Mouse (Mus musculus) lung, postnatal 0 days (tissue): ENCODE measurements around the gene Eef1akmt2. TPM values are rescaled to one million over a fixed set of nuclear protein-coding genes. Genes with fewer than 3 reads are reported as not detected.

Source experiments
- ATAC-seq: fragments of 200-750 bp; cut with Nextera tagmentation; 2 replicates; pipeline ENCODE4 v1.8.0; 2017; ENCODE audit warnings: moderate library complexity
- DNase-seq: peaks from one replicate; pipeline ENCODE4 v3.0.0-alpha.2; 2016; ENCODE audit warnings: low spot score
- H3K27ac ChIP-seq: fragments of 300-500 bp; sonication (generic); 2 replicates; pipeline ENCODE4 v1.5.1; 2014; ENCODE audit warnings: antibody characterized with exemption, mild to moderate bottlenecking, low read length, mixed read lengths
- H3K27me3 ChIP-seq: fragments of 300-500 bp; sonication (generic); replicated peaks from 2 replicates; pipeline ENCODE4 v1.6.1; 2014; ENCODE audit warnings: low read length, mixed read lengths; ENCODE audit not compliant: insufficient read depth
- H3K36me3 ChIP-seq: fragments of 300-500 bp; sonication (generic); 2 replicates; pipeline ENCODE4 v1.6.1; 2014; ENCODE audit warnings: low read length, mixed read lengths; ENCODE audit not compliant: insufficient read depth
- H3K4me1 ChIP-seq: fragments of 300-500 bp; sonication (generic); 2 replicates; pipeline ENCODE4 v1.6.1; 2014; ENCODE audit warnings: antibody characterized with exemption, low read depth, low read length, mixed read lengths; ENCODE audit not compliant: insufficient read depth
- H3K4me2 ChIP-seq: fragments of 300-500 bp; sonication (generic); replicated peaks from 2 replicates; pipeline ENCODE4 v1.6.1; 2014; ENCODE audit warnings: low read depth, mild to moderate bottlenecking, low read length, moderate library complexity, mixed read lengths
- H3K4me3 ChIP-seq: fragments of 300-500 bp; sonication (generic); 2 replicates; pipeline ENCODE4 v1.5.1; 2014; ENCODE audit warnings: low read depth, low read length
- H3K9ac ChIP-seq: fragments of 300-500 bp; sonication (generic); replicated peaks from 2 replicates; pipeline ENCODE4 v1.6.1; 2014; ENCODE audit warnings: low read depth, mild to moderate bottlenecking
- H3K9me3 ChIP-seq: fragments of 300-500 bp; sonication (generic); 2 replicates; pipeline ENCODE4 v1.6.1; 2016; ENCODE audit warnings: low read length, mixed read lengths
- CTCF ChIP-seq: IDR thresholded peaks from 2 replicates; pipeline ENCODE4 v1.5.1; 2016; ENCODE audit warnings: antibody characterized with exemption, mild to moderate bottlenecking
- EP300 ChIP-seq: IDR thresholded peaks from 2 replicates; pipeline ENCODE4 v1.6.1; 2016; ENCODE audit warnings: antibody characterized with exemption, mild to moderate bottlenecking, control low read depth
- WGBS: fragments of 180-500 bp; shearing (Covaris S2); extraction: QIAGEN DNeasy Blood & Tissue Kit; methylation state at CpG from one replicate; pipeline ENCODE4 v1.1.7; 2014; 5-methylcytosine and 5-hydroxymethylcytosine counted together
- polyA plus RNA-seq: library from polyadenylated mRNA; unstranded; fragments of >200 nt; fragmentation: Nextera tagmentation; extraction: Ambion mirVana; gene quantifications from 2 replicates; pipeline ENCODE4 v1.2.1, GENCODE M21; 2015

Eef1akmt2 gene
- 34.5 and 37.2 TPM in 2 replicates for polyA plus RNA-seq

- DNase-seq: peak; percentile 92
- 0% methylated on average over 34 of the region's 37 CpGs for WGBS
- no peaks in the 10 kb centered on the region for H3K27me3 ChIP-seq
- H3K4me2 ChIP-seq: peak within 1 kb of the TSS; percentile 56
- H3K4me3 ChIP-seq: peak within 1 kb of the TSS; percentile 76
- no peaks in the 10 kb centered on the region; the same call in 1 of the 2 replicates for H3K36me3 ChIP-seq
- no peaks in the 10 kb centered on the region for H3K4me1 ChIP-seq
- TF ChIP-seq EP300 (no peak), CTCF (peak; percentile 62)
- ATAC-seq: peak; percentile 96
- H3K9ac ChIP-seq: peak within 1 kb of the TSS; percentile 87
- H3K27ac ChIP-seq: peak within 1 kb of the TSS; percentile 95
- H3K9me3 ChIP-seq: no peaks in the 10 kb centered on the region
These were observed at the start of gene Eef1akmt2 for GRCm38 (mm10) chr7:132852173-132852844. Eef1akmt2 (minus strand) TSS chr7:132852673.

- no peaks in the 10 kb centered on the region for H3K36me3 ChIP-seq
- no peak overlapping the region for H3K4me2 ChIP-seq
- no peak overlapping the region for H3K27ac ChIP-seq
- 39% methylated on average over 2 of the region's 2 CpGs for WGBS
- TF ChIP-seq CTCF (no peak), EP300 (no peak)
- H3K9ac ChIP-seq: no peak overlapping the region
- H3K9me3 ChIP-seq: no peaks in the 10 kb centered on the region
- no peak overlapping the region for H3K4me3 ChIP-seq
- H3K4me1 ChIP-seq: no peaks in the 10 kb centered on the region
- ATAC-seq (peak; percentile 88), DNase-seq (peak; percentile 69)
- H3K27me3 ChIP-seq: no peaks in the 10 kb centered on the region
These were observed 48.5 kb upstream of the Eef1akmt2 start for GRCm38 (mm10) chr7:132900826-132901531.

- Histone ChIP-seq H3K27me3 (no peaks in the 10 kb centered on the region), H3K36me3 (no peaks in the 10 kb centered on the region), H3K9ac (no peak overlapping the region), H3K4me2 (no peak overlapping the region), H3K27ac (no peak overlapping the region), H3K4me3 (no peak overlapping the region), H3K9me3 (no peaks in the 10 kb centered on the region), H3K4me1 (no peaks in the 10 kb centered on the region)
- DNase-seq (no peak), ATAC-seq (no peak)
- WGBS: 88% methylated on average over 2 of the region's 2 CpGs
- TF ChIP-seq CTCF: peak; percentile 68
- TF ChIP-seq EP300: no peak
These were observed 45.8 kb upstream of the Eef1akmt2 start for GRCm38 (mm10) chr7:132898234-132898633.

- H3K4me3 ChIP-seq: no peak overlapping the region
- TF ChIP-seq CTCF: peak; percentile 16; the same call in 1 of the 2 replicates
- no peak for TF ChIP-seq EP300
- no peak overlapping the region for H3K4me2 ChIP-seq
- H3K36me3 ChIP-seq: no peaks in the 10 kb centered on the region
- DNase-seq: no peak
- no peak overlapping the region for H3K27ac ChIP-seq
- no peaks in the 10 kb centered on the region for H3K27me3 ChIP-seq
- WGBS: 80% methylated on average over 10 of the region's 10 CpGs
- ATAC-seq: no peak
- no peaks in the 10 kb centered on the region for H3K9me3 ChIP-seq
- H3K9ac ChIP-seq: no peak overlapping the region
- H3K4me1 ChIP-seq: no peaks in the 10 kb centered on the region
These were observed 44.8 kb upstream of the Eef1akmt2 start for GRCm38 (mm10) chr7:132897258-132897657.

- no peaks in the 10 kb centered on the region for H3K9me3 ChIP-seq
- H3K4me3 ChIP-seq: no peak overlapping the region
- no peak overlapping the region for H3K27ac ChIP-seq
- no peak overlapping the region for H3K9ac ChIP-seq
- 82% methylated on average over 9 of the region's 9 CpGs for WGBS
- no peak for ATAC-seq
- H3K36me3 ChIP-seq: no peaks in the 10 kb centered on the region
- H3K4me2 ChIP-seq: no peak overlapping the region
- no peak for DNase-seq
- no peaks in the 10 kb centered on the region for H3K27me3 ChIP-seq
- no peaks in the 10 kb centered on the region for H3K4me1 ChIP-seq
- no peak for TF ChIP-seq CTCF
- no peak for TF ChIP-seq EP300
These were observed 43.8 kb upstream of the Eef1akmt2 start for GRCm38 (mm10) chr7:132896206-132896815.

GRCm38 (mm10) chr7:132894841-132895555, 42.5 kb upstream of the Eef1akmt2 start:
- no peak overlapping the region for H3K9ac ChIP-seq
- H3K27me3 ChIP-seq: no peaks in the 10 kb centered on the region
- WGBS: 34% methylated on average over 7 of the region's 7 CpGs
- H3K4me2 ChIP-seq: no peak overlapping the region
- no peak overlapping the region for H3K4me3 ChIP-seq
- no peaks in the 10 kb centered on the region for H3K36me3 ChIP-seq
- no peak overlapping the region for H3K27ac ChIP-seq
- ATAC-seq: peak; percentile 91
- no peaks in the 10 kb centered on the region for H3K9me3 ChIP-seq
- no peak for TF ChIP-seq EP300
- no peak for TF ChIP-seq CTCF
- no peaks in the 10 kb centered on the region for H3K4me1 ChIP-seq
- DNase-seq: peak; percentile 88
